ENCODE assay signal across 16 mouse cellular contexts in the genomic region with DNA sequence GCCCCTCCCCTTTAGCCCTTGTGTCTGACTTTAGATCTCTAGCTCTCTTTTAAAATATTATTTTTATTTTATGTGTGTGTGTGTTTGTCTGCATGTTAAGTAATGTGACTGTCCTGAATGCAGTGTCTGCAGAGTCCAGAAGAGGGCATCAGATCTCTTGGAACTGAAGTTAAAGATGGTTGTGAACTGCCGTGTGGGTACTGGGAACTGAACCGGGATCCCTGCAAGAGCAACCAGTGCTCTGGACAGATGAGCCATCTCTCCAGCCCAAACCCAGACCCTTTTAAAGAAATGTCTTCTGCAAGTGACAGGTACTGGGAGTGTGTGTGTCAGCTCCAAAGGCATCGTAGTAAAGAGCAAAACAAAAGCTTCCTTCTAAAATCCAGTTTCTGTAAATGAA. TPM values are rescaled to one million over a fixed set of nuclear protein-coding genes. Genes with fewer than 3 reads are reported as not detected.
"Had no signal": no experiment of that assay in that cellular context is flagged by ENCODE, and none has a peak within 500 bp of the region (broad histone marks: within the 10 kb centered on the region; RNA-seq: fewer than 3 reads in every experiment).

No protein-coding gene starts in this region.

- ATAC-seq: lung, postnatal 0 days; midbrain, embryonic 13.5 days; midbrain, embryonic 15.5 days had no signal

- H3K9me3 ChIP-seq: lung, embryonic 15.5 days; midbrain, embryonic 13.5 days; midbrain, embryonic 15.5 days; neural tube, embryonic 12.5 days; stomach, embryonic 15.5 days had no signal

- DNase-seq: lung, adult 2 months; lung, postnatal 14 days; lung, postnatal 36 days; right cerebral cortex, postnatal 14 days; thymus, adult 2 months; thymus, postnatal 25 days; thymus, postnatal 4 days had no signal

- H3K4me3 ChIP-seq: lung, embryonic 15.5 days; megakaryocyte, embryonic 14.5 days; midbrain, embryonic 13.5 days; midbrain, embryonic 15.5 days; neural tube, embryonic 12.5 days; stomach, embryonic 15.5 days had no signal

- H3K36me3 ChIP-seq: lung, embryonic 15.5 days; midbrain, embryonic 13.5 days; midbrain, embryonic 15.5 days; neural tube, embryonic 12.5 days; stomach, embryonic 15.5 days had no signal

- H3K27ac ChIP-seq: lung, embryonic 15.5 days; macrophage; midbrain, embryonic 13.5 days; midbrain, embryonic 15.5 days; neural tube, embryonic 12.5 days; stomach, embryonic 15.5 days; stomach, postnatal 0 days had no signal

- H3K27me3 ChIP-seq: lung, embryonic 15.5 days; midbrain, embryonic 13.5 days; midbrain, embryonic 15.5 days; neural tube, embryonic 12.5 days; stomach, embryonic 15.5 days had no signal

- H3K4me1 ChIP-seq: stomach, embryonic 15.5 days had no signal

RNA-seq across cellular contexts. Expression of a gene that starts 4.4 kb away (rescaled TPM):
- polyA plus RNA-seq: macrophage had no signal
